Mouse (Mus musculus): Measurements from ENCODE around the gene Map7d3. TPM values are rescaled to one million over a fixed set of nuclear protein-coding genes. Genes with fewer than 3 reads are reported as not detected.

Map7d3 gene
- total RNA-seq, 2 experiments from 2014 or later: 1.4 to 2.6 TPM

Other genes starting within 250 kb of the Map7d3 start
- gene Mmgt1, start 224.3 kb downstream of the Map7d3 start, total RNA-seq (2021): 10 to 100 TPM; 30.3 to 32.1 TPM
- gene Slc9a6, start 212.6 kb downstream of the Map7d3 start, total RNA-seq (2021): 10 to 100 TPM; 32.4 to 34.6 TPM
- gene Fhl1, start 90.5 kb downstream of the Map7d3 start, total RNA-seq (2021): 10 to 100 TPM; 37.4 to 73.8 TPM
- gene Adgrg4, start 47.8 kb upstream of the Map7d3 start, total RNA-seq (2021): not detected
- not detected for gene Brs3, start 220.7 kb upstream of the Map7d3 start, total RNA-seq (2021)
- 10 to 100 TPM; 43.2 to 48.8 TPM for gene Htatsf1, start 231.3 kb upstream of the Map7d3 start, total RNA-seq (2021)